Mouse (Mus musculus) embryonic facial prominence, embryonic 12.5 days (tissue): ENCODE data around the gene Thap2. TPM values are rescaled to one million over a fixed set of nuclear protein-coding genes. Genes with fewer than 3 reads are reported as not detected.

Source experiments
- ATAC-seq: fragments of 200-750 bp; cut with Nextera tagmentation; 2 replicates; pipeline ENCODE4 v1.8.0; 2017; ENCODE audit not compliant: insufficient number of reproducible peaks, insufficient read depth, low FRiP score, low TSS enrichment
- H3K27ac ChIP-seq: fragments of 300-500 bp; sonication (generic); 2 replicates; pipeline ENCODE4 v1.5.1; 2016; ENCODE audit warnings: mild to moderate bottlenecking
- H3K27me3 ChIP-seq: fragments of 300-500 bp; sonication (generic); 2 replicates; pipeline ENCODE4 v1.6.1; 2016; ENCODE audit warnings: mild to moderate bottlenecking, moderate library complexity
- H3K36me3 ChIP-seq: fragments of 300-500 bp; sonication (generic); 2 replicates; pipeline ENCODE4 v1.6.1; 2016; ENCODE audit warnings: mild to moderate bottlenecking
- H3K4me1 ChIP-seq: fragments of 300-500 bp; sonication (generic); 2 replicates; pipeline ENCODE4 v1.6.1; 2016
- H3K4me2 ChIP-seq: fragments of 300-500 bp; sonication (generic); replicated peaks from 2 replicates; pipeline ENCODE4 v1.6.1; 2016; ENCODE audit warnings: mild to moderate bottlenecking, moderate library complexity
- H3K4me3 ChIP-seq: fragments of 300-500 bp; sonication (generic); 2 replicates; pipeline ENCODE4 v1.5.1; 2016; ENCODE audit warnings: mild to moderate bottlenecking
- H3K9ac ChIP-seq: fragments of 300-500 bp; sonication (generic); 2 replicates; pipeline ENCODE4 v1.6.1; 2016; ENCODE audit warnings: mild to moderate bottlenecking, moderate library complexity
- H3K9me3 ChIP-seq: fragments of 300-500 bp; sonication (generic); 2 replicates; pipeline ENCODE4 v1.6.1; 2016; ENCODE audit warnings: mild to moderate bottlenecking, moderate library complexity
- WGBS: fragments of 180-500 bp; shearing (Covaris S2); methylation state at CpG from one replicate; pipeline ENCODE4 v1.1.7; 2016; 5-methylcytosine and 5-hydroxymethylcytosine counted together
- polyA plus RNA-seq: library from polyadenylated mRNA; unstranded; fragments of >200 nt; fragmentation: Nextera tagmentation; extraction: Ambion mirVana; gene quantifications from 2 replicates; pipeline ENCODE4 v1.2.1, GENCODE M21; 2016

Gene Thap2
- polyA plus RNA-seq, result 30.6 and 31.8 TPM in 2 replicates

- peak; percentile 99 for ATAC-seq
- Histone ChIP-seq H3K9me3 (no peaks in the 10 kb centered on the region), H3K36me3 (peaks cover 9% of the 10 kb centered on the region; the same call in 1 of the 2 replicates), H3K4me2 (peak within 1 kb of the TSS; percentile 57), H3K27ac (peak within 1 kb of the TSS; percentile 97), H3K9ac (peak within 1 kb of the TSS; percentile 95), H3K27me3 (no peaks in the 10 kb centered on the region), H3K4me1 (peaks cover 21% of the 10 kb centered on the region), H3K4me3 (peak within 1 kb of the TSS; percentile 97)
- WGBS, result under 1% methylated on average over 64 of the region's 65 CpGs
These were observed at the start of gene Thap2, which contains the start of gene Zfc3h1 for GRCm38 (mm10) chr10:115384221-115385017. TSS of gene Thap2 (minus strand) at chr10:115384443. TSS of gene Zfc3h1 (plus strand) at chr10:115384959.

GRCm38 (mm10) chr10:115425351-115425750 is 41.1 kb upstream of the Thap2 start:
- no peak overlapping the region for H3K4me2 ChIP-seq
- H3K9ac ChIP-seq, result no peak overlapping the region
- H3K36me3 ChIP-seq, result peaks cover 57% of the 10 kb centered on the region
- no peaks in the 10 kb centered on the region for H3K27me3 ChIP-seq
- no peak overlapping the region for H3K27ac ChIP-seq
- 58% methylated on average over 2 of the region's 2 CpGs for WGBS
- no peak overlapping the region for H3K4me3 ChIP-seq
- no peaks in the 10 kb centered on the region for H3K4me1 ChIP-seq
- ATAC-seq, result no peak
- H3K9me3 ChIP-seq, result no peaks in the 10 kb centered on the region

- Histone ChIP-seq H3K27me3 (no peaks in the 10 kb centered on the region), H3K4me2 (no peak overlapping the region), H3K36me3 (peaks cover 49% of the 10 kb centered on the region), H3K4me1 (no peaks in the 10 kb centered on the region), H3K9ac (no peak overlapping the region), H3K4me3 (no peak overlapping the region), H3K9me3 (no peaks in the 10 kb centered on the region), H3K27ac (no peak overlapping the region)
- no peak for ATAC-seq
- 89% methylated on average over 4 of the region's 4 CpGs for WGBS
These were observed 37.7 kb upstream of the Thap2 start for GRCm38 (mm10) chr10:115421976-115422375.

GRCm38 (mm10) chr10:115414056-115414455 is 29.8 kb upstream of the Thap2 start:
- no peak for ATAC-seq
- H3K4me1 ChIP-seq, result no peaks in the 10 kb centered on the region
- H3K4me2 ChIP-seq, result no peak overlapping the region
- H3K36me3 ChIP-seq, result peaks cover 66% of the 10 kb centered on the region
- no peak overlapping the region for H3K27ac ChIP-seq
- WGBS, result 83% methylated on average over 3 of the region's 3 CpGs
- H3K9me3 ChIP-seq, result no peaks in the 10 kb centered on the region
- no peak overlapping the region for H3K4me3 ChIP-seq
- no peak overlapping the region for H3K9ac ChIP-seq
- no peaks in the 10 kb centered on the region for H3K27me3 ChIP-seq

GRCm38 (mm10) chr10:115413496-115413895 is 29.3 kb upstream of the Thap2 start:
- 78% methylated on average over 2 of the region's 2 CpGs for WGBS
- Histone ChIP-seq H3K27ac (no peak overlapping the region), H3K9ac (no peak overlapping the region), H3K4me3 (no peak overlapping the region), H3K9me3 (no peaks in the 10 kb centered on the region), H3K4me2 (no peak overlapping the region), H3K4me1 (no peaks in the 10 kb centered on the region), H3K27me3 (no peaks in the 10 kb centered on the region), H3K36me3 (peaks cover 65% of the 10 kb centered on the region)
- ATAC-seq, result no peak

- H3K27me3 ChIP-seq, result no peaks in the 10 kb centered on the region
- peaks cover 55% of the 10 kb centered on the region for H3K36me3 ChIP-seq
- no peak overlapping the region for H3K27ac ChIP-seq
- no peaks in the 10 kb centered on the region for H3K9me3 ChIP-seq
- H3K4me1 ChIP-seq, result no peaks in the 10 kb centered on the region
- H3K4me2 ChIP-seq, result no peak overlapping the region
- WGBS, result 61% methylated on average over 6 of the region's 6 CpGs
- ATAC-seq, result no peak
- no peak overlapping the region for H3K9ac ChIP-seq
- no peak overlapping the region for H3K4me3 ChIP-seq
These were observed 22.1 kb upstream of the Thap2 start for GRCm38 (mm10) chr10:115406393-115406792.

- Histone ChIP-seq H3K4me2 (no peak overlapping the region), H3K9me3 (no peaks in the 10 kb centered on the region), H3K9ac (no peak overlapping the region), H3K36me3 (peaks cover 30% of the 10 kb centered on the region), H3K27ac (no peak overlapping the region), H3K4me3 (no peak overlapping the region), H3K4me1 (peaks cover 14% of the 10 kb centered on the region), H3K27me3 (no peaks in the 10 kb centered on the region)
- 93% methylated on average over 1 of the region's 1 CpGs for WGBS
- no peak for ATAC-seq
These were observed 7.7 kb upstream of the Thap2 start for GRCm38 (mm10) chr10:115391896-115392295.

GRCm38 (mm10) chr10:115391076-115391475 is 6.8 kb upstream of the Thap2 start:
- WGBS, result 91% methylated on average over 4 of the region's 4 CpGs
- peaks cover 30% of the 10 kb centered on the region for H3K36me3 ChIP-seq
- peaks cover 14% of the 10 kb centered on the region for H3K4me1 ChIP-seq
- H3K4me2 ChIP-seq, result no peak overlapping the region
- H3K27ac ChIP-seq, result no peak overlapping the region
- no peaks in the 10 kb centered on the region for H3K9me3 ChIP-seq
- H3K4me3 ChIP-seq, result no peak overlapping the region
- H3K9ac ChIP-seq, result no peak overlapping the region
- no peaks in the 10 kb centered on the region for H3K27me3 ChIP-seq
- no peak for ATAC-seq

GRCm38 (mm10) chr10:115387891-115388290 is 3.6 kb upstream of the Thap2 start:
- Histone ChIP-seq H3K4me2 (peak overlapping the region; percentile 18), H3K27ac (no peak overlapping the region), H3K4me1 (peaks cover 17% of the 10 kb centered on the region), H3K27me3 (no peaks in the 10 kb centered on the region), H3K9ac (no peak overlapping the region), H3K4me3 (no peak overlapping the region), H3K36me3 (peaks cover 18% of the 10 kb centered on the region), H3K9me3 (no peaks in the 10 kb centered on the region)
- ATAC-seq, result no peak
- 86% methylated on average over 3 of the region's 3 CpGs for WGBS

- Histone ChIP-seq H3K36me3 (peaks cover 12% of the 10 kb centered on the region), H3K4me2 (peak overlapping the region; percentile 57), H3K27me3 (no peaks in the 10 kb centered on the region), H3K4me1 (peaks cover 21% of the 10 kb centered on the region), H3K9ac (peak overlapping the region; percentile 95), H3K4me3 (peak overlapping the region; percentile 97), H3K27ac (peak overlapping the region; percentile 97), H3K9me3 (no peaks in the 10 kb centered on the region)
- WGBS, result under 1% methylated on average over 94 of the region's 101 CpGs
- peak; percentile 17 for ATAC-seq
These were observed 1.1 kb upstream of the Thap2 start for GRCm38 (mm10) chr10:115385018-115386002.

- peak overlapping the region; percentile 97 for H3K27ac ChIP-seq
- H3K4me1 ChIP-seq, result peaks cover 21% of the 10 kb centered on the region
- H3K4me2 ChIP-seq, result peak overlapping the region; percentile 57
- no peaks in the 10 kb centered on the region for H3K9me3 ChIP-seq
- H3K27me3 ChIP-seq, result no peaks in the 10 kb centered on the region
- peak overlapping the region; percentile 81 for H3K9ac ChIP-seq
- whole genome bisulfite sequencing, result 2% methylated on average over 15 of the region's 15 CpGs
- no peak for ATAC-seq
- peaks cover 4% of the 10 kb centered on the region; the same call in 1 of the 2 replicates for H3K36me3 ChIP-seq
- peak overlapping the region; percentile 97 for H3K4me3 ChIP-seq
These were observed 511 bp downstream of the Thap2 start for GRCm38 (mm10) chr10:115383644-115384220.
